Mouse (Mus musculus) 3T3-L1 (cell line): ENCODE results near the gene Lhx4.
A peak's percentile ranks its signal among the peaks of the same experiment; 100 is the strongest.

Experiments
- DNase-seq: peaks from one replicate; pipeline ENCODE4 v3.0.0-alpha.2; 2015; ENCODE audit warnings: low read depth, low spot score

Gene Lhx4

DNA sequence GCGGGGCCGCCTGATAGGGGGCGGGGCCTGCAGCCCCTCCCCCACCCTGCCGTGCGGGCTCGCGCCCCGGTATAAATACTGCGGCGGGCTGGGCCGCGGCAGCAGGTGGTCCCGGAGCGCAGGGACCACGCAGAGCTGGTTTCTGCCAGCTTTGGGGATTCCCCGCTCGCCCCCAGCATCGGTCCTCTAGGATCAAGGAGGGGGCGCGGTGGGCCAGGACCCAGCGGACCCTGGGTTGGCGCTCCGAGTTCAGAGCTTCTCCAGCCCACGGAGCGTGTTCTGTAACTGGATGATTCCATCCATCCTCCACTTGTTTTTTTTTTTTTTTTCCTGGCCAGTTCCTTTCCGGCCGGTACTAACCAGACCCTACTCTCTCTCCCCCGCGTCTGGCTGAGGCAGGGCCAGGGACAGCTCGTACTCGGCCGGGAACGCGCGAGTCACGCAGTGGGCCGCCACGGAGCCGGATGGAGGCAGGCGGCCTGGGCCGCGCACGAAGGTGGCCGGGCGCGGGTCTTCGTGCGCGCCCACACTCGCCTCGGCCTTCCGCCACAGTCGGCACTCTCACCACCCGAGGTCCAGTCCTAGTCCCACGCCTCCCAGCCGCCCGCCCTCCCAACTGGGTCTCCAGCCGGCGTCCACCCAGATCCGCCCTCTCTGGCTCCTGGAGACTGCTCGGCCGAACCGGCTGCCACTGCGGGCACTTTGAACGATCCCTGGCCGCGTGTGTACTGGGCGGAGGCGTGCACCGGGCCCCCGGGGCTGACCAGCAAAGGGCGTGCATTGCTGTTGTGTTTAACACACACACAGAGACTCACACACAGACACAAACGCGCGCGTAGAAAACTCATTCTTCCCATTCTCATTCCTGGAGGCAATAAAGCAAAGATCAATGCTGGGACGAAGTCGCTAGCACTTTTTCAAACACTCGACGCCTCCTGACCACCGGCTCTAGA lies 8.8 kb downstream of the Lhx4 start:
- no peak for DNase-seq

- no peak for DNase-seq
These were observed 9.5 kb downstream of the Lhx4 start for GRCm38 (mm10) chr1:155741988-155742387.

DNA sequence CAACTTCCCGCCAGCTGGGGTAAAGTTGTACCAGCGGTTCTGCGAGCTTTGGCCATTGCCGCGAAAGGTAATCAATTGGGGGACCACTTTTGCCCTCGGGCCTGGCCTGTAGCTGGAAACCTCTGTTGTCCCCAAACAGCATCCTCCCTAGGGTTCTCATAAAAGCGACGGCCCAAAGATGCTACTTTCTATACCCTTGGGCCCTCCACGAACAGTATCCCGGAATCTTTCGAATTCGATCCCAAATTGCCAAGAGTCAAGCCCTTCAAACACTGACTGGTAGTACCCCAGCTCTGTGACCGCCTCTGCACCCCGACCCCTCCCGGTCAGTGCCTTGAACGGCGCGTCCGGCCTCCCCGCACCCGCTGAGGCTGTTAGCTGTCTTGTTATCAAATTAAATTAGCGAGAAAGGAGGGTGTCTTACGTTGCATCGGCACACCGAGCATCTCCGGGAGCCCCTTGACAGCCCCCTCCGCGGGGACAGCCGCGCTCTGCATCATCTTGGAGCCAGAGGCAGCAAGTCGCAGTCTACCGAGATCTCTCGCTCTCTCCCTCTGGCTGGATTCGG lies 10.0 kb downstream of the Lhx4 start:
- DNase-seq, result no peak

DNA sequence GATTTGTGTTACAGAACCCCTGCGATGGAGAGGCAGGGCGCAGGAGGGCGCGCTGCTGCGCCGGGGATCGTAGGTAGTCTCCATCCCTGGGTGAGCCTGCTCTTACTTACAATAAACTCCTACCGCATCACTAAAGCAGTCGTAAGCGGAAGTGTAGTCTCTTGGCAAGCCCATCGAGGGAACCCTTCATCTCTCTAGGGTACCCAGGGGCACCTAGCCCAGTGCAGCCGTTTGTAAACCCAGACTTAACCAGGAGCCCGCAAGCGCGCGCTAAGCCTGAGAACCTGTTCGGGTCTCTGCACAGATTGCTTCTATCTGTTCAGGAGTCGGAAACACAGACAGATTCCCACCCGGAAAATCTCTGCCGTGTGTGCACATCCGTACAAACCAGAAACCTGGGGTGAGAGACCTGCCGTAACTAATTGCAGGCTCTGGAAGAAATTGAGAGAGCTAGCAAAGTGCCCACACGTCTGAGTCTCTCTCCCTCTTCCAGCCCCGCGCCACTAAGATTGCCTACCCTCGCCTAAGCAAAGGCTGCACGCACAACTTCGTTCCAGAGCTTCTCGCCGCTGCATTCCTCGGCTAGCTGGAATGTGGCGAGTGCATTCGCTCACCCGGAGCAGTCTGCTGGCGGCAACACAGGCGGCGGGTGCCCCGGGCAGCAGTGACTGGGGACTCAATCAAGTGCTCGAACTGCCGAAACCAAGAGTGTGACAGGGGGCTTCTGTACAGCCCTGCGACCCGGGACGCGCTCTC lies 10.7 kb downstream of the Lhx4 start:
- no peak for DNase-seq

GRCm38 (mm10) chr1:155737809-155738383 lies 13.6 kb downstream of the Lhx4 start:
- DNase-seq, result no peak

DNA sequence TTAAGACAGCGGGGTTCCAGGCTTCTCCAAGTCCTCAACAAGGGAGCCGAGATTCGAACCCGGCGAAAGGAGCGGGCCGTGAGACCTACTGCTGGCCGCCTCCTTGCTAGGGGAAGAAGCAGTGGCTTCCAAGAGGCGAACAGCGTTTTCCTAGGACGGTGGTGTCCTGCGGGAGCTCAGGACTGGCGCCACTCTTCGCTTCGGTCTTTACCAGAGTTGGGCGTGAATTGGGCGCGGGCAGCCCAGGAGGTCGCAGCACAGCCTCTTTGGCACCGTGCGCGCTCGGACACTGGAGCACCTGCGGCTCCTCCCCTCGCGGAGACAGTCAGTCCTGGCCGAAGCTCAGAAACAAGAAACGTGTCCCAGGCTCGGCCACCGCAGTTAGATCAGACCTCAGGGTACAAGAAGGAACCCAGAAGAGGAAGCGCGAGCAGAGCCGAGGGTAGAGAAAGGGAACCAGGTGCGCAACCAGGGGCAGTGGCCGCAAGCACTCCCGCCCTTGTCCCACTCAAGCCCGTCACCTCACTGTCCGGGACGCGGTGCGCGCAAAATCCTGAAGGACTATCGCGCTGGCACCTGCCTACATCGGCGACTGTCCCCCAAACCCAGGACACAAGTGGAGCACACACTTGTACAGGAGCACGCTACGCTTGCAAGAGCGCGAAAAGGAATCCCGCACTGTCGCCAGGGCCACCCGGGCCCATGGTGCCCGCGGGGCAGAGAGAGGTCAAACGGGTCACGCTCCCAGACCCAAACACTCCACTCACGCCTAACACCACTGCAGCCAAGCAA lies 14.3 kb downstream of the Lhx4 start:
- no peak for DNase-seq

DNA sequence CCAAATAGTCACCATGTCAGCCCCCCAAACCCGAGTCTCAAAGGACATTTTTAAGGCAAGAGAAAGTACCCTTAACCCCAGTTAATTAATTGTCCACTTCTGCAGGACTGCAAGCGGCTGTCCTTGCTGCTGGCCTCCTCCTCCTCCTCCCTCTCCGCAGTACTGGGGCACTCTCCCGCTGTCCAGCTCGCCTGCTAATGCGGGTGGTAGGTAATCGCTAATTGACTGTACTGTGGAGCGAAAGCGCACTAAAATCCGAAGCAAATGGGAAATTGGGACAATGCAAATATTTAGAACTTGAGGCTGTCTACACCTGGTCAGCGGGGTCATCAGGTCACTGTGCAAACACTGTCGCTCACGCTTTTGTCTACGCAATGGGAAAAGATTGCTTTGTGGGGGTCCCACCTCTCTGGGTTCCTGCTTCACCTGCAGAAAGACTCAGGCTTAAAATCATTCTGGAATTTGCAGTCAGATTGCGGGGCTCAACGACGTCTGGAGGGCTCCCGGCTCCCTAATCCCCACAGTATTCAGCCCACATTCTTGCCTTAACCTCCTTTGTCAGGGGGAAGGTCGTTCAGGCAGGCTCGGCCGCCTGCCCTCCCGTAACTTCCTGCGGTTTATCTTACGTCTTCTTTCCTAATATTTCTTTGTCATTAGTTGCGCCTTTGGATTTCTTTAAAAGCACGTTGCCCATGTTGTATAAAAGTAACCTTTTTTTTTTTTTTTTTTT lies 15.2 kb downstream of the Lhx4 start:
- DNase-seq, result no peak

DNA sequence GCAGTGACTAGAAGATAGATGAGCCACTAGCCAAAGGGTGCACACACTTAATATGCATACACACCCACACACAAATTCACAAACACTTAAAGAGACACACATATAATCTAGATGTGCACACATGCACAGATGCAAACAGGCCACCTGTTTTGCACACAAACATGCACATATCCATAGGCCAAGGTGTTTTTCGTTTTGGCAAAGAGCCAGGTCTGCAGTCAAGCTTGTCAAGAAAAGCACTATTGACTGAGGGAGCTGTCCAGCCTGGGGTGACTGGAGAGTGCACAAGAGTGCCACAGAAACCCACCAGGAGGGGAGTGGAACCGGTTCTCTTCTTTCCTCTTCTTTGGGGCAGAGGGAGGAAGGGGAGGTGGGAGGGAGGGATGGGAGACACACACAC lies 20.3 kb downstream of the Lhx4 start:
- DNase-seq, result peak; percentile 5

GRCm38 (mm10) chr1:155729113-155729795 lies 22.2 kb downstream of the Lhx4 start:
- no peak for DNase-seq

DNA sequence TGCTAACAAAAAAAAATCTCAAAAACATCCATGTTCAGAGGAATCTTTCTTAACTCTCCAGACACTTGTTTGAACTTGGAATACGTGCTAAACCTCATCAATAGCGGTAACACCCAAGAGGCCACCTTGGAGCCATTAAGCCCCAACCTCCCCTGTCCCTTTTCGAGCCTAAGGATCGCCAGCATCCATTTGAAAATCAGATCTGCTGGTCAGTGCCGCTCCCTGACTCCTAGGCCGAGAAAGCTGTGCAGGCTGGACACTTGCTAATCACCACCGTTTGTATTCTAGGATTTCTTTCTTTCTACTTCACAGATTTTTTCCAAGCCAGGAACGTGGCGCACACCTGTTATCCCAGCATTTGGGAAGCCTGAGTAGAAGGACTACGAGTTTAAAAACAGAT lies 23.7 kb downstream of the Lhx4 start:
- DNase-seq, result no peak

GRCm38 (mm10) chr1:155725876-155726275 lies 25.6 kb downstream of the Lhx4 start:
- no peak for DNase-seq

GRCm38 (mm10) chr1:155724301-155724700 lies 27.2 kb downstream of the Lhx4 start:
- DNase-seq, result no peak

GRCm38 (mm10) chr1:155722185-155722584 lies 29.3 kb downstream of the Lhx4 start:
- peak; percentile 46 for DNase-seq

- DNase-seq, result peak; percentile 47
These were observed 30.0 kb downstream of the Lhx4 start for GRCm38 (mm10) chr1:155721443-155721842.

DNA sequence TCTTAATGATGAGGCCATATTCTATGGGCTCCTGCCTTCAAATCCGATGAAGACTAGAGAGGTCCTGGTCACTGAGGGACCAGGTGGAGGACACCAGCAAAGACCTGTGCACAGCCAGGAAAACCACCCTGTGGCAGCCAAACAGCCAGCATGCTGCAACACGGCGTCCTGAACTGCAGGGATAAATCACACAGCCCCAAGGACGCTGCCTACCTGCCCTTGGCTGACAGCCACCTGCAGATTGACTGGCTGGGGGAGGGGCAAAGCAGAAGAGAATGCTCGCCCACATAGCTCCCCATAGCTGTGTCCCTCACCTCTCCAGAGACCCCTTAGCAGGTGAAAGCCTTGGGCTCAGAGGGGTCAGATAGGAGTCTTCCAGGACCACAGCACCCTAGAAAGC lies 31.5 kb downstream of the Lhx4 start:
- no peak for DNase-seq

DNA sequence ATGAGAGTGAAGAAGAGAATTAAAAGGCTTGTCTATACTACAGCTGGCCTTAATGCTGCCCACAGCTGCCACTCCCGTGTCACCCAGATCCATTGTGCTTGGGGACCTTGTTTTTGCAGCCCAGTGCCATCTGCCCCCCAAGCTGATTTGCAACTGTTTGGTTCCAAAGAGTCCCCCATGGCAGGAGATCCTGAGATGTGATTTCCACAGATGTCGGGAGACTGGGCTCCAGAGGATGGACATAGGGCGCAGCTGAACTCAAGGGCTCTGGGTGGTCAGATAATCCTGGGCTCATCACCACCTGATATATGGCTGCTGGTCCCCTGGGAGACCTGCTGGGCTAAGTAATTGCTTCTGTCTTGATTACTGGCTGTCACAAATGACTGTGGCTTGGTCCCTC lies 32.6 kb downstream of the Lhx4 start:
- DNase-seq, result no peak

DNA sequence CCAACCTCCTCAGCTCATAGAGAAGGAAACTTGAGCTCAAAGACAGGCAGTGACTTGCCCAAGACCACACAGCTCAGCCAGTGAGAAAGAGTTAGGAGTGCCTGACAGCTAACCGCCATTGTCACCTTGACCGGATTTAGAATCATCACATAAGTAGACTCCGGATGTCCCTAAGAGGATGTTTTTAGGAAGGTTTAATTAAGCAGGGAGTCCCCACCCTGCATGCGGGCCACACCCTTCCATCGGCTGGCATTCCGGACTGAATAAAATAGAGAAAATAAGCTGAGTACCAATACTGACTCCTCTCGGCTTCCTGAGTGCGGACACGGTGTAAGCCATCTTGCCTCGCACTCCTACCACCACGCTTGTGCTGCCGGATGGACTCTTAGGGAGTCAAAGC lies 34.2 kb downstream of the Lhx4 start:
- no peak for DNase-seq

GRCm38 (mm10) chr1:155715366-155715765 lies 36.1 kb downstream of the Lhx4 start:
- DNase-seq, result no peak

DNA sequence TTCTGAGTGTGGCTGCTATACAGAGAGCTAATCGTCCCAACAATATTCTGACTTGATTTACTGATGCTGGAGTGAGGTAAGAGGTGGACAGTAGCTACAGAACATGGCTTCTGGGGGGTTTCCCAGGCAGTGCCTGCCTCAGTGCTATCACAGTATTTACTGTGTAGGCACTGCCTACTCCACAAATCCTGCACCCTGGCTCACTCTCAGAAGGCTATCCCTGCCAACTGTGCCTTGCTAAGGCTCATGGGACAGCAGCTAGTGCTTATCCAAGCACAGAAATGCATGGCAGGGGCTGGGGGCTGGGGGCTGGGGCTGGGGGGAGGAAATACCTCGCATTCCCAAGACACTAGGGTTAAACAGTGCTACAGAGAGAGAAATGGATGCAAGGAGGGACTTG lies 38.2 kb downstream of the Lhx4 start:
- DNase-seq, result no peak

GRCm38 (mm10) chr1:155704182-155704581 lies 47.3 kb downstream of the Lhx4 start:
- DNase-seq, result no peak
